Mouse (Mus musculus): ENCODE measurements around the gene Gm15080.
"Not testable (repeated sequence)": the region's sequence is repeated elsewhere in the genome, so short reads cannot be mapped to it uniquely, and the experiment has no call there.

The Gm15080 gene

GRCm38 (mm10) chrX:147992693-147993092, at the start of gene Gm15080:
TSS of gene Gm15080 (plus strand) at chrX:147992993.
- DNase-seq (ENCODE audit: low spot score), result not testable (repeated sequence)
